Mouse (Mus musculus) erythroblast, embryonic 14.5 days (primary cell): ENCODE measurements around the gene Acd.

Source experiments
- GATA1 ChIP-seq: IDR thresholded peaks from 2 replicates; pipeline ENCODE4 v1.6.1; 2012; ENCODE audit warnings: low read length, inconsistent platforms, mixed read lengths
- TAL1 ChIP-seq: IDR thresholded peaks from 3 replicates; pipeline ENCODE4 v1.6.1; 2012; ENCODE audit warnings: low read length, inconsistent platforms, mixed read lengths

DNA sequence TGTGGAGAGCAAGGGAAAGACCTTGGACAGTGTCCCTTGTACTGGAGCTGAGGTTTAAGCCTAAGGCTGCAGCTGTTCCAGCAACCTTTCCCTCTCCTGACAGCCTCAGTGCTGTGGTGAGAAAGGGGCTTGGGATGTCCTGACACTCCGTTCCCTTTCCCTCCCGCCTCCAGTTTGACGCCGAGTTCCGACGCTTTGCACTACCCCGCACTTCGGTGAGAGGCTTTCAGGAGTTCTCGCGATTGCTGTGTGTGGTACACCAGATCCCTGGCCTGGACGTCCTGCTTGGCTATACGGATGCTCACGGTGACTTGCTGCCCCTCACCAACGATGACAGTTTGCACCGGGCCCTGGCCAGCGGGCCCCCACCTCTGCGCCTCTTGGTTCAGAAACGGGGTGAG, 1.1 kb upstream of the Acd start:
- TF ChIP-seq TAL1 (no peak), GATA1 (no peak)
